Mouse (Mus musculus) Muller cell, postnatal 12 days (primary cell): ENCODE measurements around the gene Pitx1.

Source experiments
- DNase-seq: peaks from one replicate; pipeline ENCODE4 v3.0.0-alpha.2; 2015; ENCODE audit errors: inconsistent ontology term

The Pitx1 gene

DNA sequence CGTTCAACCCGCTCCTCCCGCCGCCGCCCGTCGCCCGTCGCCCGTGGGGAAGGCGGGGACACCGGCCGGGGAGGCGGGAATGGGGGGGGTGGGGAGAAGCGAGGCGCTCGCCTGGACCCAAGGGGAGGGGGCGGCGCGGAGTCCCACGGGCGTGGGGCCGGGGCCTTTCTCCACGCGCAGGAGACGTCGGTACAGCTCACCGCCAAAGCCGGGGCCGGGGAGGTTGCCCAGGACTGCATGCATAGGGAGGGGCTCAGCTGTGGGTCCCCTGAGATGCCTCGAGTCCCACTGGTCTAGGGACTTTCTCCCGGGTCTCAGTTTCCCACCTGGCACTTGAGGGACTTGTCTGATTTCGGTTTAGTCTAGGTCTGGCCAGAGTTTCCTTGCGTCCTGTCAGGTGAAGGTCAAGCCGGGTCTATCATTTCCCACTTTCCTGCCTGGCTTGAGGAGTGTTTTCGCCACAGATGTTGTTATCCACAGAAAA lies at the start of gene Pitx1:
Pitx1 (minus strand) TSS at position 51 of the 484 bp plus-strand sequence.
- DNase-seq: no peak

DNA sequence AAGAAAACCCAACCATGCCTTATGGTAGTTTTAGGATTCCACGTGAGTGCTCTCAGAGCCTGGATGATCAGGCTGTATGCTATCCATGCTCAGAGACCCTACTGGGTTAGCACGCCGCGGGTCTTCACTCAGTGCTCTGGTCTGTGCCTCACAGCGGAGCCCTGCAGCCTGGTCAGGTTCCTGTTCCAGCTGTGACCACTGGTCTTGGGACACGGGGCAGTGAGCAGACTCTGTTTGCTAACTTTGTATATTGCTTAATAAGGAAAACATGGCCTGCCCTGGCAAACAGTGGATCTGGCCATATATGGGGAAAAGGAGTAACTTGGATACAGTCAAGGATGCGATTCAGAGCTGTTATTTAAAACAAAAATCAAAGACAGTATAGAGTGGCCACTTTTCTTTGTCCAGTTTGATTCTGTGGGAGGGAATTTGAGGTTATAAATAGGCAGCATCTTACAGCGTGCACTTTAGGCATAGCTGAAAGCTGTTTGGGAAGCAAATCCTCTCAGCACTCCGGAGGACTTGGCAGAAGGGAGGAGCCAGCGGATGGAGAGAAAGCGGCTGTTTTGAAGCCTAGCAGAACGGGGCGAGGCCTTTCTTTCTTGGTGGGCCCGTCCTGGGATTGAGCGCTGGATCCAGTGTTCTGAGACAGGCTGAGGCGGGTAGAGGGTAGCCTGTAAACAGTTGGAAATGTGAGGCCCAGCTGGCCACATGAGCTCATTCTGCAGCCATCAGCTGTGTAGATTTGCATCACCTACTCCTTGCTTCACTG lies 45.6 kb upstream of the Pitx1 start:
- no peak for DNase-seq

DNA sequence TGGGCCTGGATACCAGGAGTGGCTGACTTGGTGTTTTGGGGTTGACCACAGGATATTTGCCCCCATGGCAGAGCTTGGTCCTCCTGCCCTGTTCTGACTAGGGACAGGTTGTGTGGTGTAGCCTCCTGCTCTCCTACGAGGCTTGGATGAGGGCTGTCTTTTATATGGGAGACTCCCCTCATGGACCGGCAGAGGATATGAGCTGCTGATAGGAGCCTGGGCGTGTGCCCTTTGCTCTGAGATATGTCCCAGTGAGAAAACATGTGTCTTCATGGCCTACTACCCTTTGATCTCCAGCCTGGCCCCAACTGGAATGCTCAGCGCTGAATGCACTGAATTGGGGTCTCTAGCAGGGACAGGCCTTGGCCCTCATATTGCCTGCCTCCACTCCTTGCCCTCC lies 42.4 kb upstream of the Pitx1 start:
- DNase-seq: no peak

DNA sequence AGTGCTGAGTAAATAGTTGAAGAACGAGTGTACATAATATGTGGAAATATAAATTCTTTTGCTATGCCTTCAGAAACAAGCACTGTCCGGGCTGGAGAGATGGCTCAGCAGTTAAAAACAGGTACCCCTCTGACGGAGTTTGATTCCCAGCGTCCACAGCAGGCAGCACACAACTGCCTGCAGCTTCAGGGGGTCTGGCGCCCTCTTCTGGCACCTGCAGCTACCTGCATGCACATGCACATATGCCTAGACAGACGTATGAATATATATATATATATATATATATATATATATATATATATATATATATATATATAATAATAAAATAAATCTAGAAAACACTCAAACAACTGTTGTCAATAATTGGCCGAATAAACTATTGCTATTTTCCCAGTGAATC lies 35.4 kb upstream of the Pitx1 start:
- DNase-seq: no peak

DNA sequence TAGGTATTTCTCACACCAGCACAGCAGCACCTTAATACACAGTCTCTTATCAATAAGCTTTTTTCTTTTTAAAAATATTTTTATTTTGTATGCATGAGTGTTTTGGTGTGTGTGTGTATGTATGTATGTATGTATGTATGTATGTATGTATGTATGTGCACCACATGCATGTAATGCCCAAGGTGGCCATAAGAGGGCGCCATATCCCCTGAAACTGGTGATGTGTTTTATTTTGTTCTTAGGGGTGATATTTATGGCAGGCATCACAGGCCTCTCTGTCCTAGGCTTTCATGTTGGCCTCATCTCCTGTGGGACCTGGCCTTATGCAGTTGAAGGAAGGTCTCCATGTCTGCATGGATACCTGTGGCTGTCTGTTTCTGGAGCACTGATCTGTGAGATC lies 34.0 kb upstream of the Pitx1 start:
- DNase-seq: no peak

DNA sequence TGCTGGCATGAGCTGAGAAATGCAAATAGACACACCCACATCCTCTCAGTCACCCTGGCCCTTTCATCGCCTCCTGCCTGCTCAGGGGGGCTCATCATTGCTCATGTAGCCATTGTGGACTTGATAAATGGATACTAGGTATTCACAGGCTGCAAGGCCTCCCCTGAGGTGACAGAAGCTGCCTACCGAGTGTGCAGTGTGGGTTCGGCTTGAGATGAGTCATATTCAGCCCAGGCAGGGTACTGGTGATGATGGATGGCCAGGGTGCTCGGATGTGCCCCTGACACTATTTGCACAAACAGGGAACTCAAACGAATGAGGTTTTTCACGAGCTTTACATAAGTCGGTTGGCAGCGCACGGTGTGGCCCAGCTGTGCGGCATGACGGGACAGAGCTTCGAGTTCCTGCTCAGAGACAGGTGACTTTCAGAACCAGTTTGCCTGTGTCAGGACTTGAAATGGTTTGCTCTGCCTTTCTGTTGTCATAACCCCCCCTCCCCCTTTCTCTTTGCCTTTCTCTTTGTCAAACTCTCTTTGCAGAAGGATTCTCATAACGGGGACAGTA lies 31.6 kb upstream of the Pitx1 start:
- DNase-seq: no peak

DNA sequence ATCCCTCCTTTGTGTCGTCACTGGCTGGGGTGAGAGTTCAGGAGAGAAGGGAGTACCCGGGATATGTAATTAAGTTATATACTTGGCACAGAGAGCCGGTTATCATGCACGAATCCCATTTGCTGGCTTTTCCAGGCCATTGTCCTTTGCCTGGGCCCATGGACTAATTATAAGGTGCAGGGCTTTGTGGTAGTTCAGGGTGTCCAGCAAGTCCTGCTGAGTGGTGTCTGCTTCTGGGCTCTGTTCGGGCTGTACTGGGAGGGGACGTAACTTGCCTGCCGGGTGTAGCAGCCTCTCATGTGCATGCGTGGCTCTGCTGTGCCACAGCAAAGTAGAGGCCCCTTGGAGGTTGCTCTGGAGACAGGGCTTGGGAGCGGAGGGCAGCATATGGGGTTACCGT lies 24.5 kb upstream of the Pitx1 start:
- no peak for DNase-seq

DNA sequence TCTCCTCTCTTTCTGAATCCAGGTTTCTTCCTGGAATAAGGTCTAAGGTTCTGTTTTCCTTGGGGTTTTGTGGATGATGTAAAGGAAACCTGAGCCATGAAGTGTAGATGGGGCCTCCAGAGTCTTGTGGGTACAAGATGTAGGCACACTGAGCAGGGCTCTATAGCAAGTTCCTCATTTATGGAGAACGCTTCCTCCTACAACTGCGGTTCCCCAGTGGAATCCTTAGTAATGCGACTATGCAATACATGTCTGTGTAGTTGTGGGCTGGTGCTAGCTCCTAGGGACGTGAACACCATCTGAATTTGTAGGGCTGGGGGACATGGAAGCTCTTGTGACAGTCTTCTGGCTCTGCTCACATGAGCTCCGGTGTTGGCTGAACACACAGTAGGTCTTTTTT lies 22.5 kb upstream of the Pitx1 start:
- DNase-seq: no peak

DNA sequence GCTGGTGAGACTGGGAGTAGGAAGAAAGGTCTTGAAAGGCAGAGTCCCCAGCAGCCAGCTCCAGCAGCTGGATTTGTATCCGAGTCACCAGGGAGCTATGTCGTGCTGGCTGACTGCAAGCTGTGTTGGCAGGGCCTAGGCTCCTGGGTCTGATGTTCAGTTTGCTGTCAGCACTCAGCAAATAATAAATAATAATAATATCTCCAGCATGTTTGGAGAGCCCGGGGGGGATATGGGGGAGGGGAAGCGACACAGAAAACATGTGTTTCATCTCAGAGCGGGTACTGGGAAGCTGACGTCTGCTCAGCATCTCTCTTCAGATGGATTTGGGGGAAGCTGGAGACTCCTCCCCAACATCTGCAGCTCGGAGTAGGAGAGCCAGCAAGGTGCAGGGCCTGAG lies 19.8 kb upstream of the Pitx1 start:
- DNase-seq: no peak

DNA sequence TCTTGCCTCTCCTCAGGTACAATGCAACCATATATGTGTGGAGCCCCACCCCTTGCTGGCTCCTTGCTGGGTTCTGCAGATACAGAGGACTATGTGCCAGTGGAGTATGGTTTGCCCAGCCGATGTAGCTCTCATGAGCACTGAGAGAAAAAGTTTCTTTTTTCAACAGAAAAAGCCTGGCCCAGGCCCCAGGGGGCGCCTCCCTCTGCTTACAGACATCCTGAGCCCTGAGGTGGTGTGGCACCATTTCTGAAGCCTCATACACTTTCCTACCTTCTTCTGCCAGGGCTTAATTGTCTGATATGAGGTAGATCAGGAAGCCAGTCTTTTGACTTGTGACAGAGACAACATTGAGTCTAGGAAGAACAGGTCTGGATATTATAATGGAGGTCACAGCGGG lies 16.2 kb upstream of the Pitx1 start:
- no peak for DNase-seq

DNA sequence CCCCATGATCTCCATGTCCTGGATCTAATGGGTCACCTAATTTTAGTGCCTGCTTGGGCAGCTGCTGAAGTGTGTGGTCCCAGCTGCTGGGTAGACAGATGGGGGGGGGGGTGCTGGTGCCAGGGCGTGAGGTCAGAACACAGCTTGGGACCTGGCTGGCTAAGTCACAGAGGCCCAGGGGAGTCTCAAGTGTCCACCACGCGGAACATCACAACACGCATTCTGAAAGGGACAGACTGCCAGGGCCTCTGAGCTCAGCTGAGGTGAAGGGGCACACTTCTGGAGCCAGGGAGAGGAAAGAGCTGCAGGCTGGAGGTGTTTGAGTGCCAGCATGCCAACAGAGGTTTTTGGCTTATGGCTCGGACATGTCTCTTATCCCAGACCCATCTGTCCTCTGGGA lies 14.7 kb upstream of the Pitx1 start:
- DNase-seq: no peak

DNA sequence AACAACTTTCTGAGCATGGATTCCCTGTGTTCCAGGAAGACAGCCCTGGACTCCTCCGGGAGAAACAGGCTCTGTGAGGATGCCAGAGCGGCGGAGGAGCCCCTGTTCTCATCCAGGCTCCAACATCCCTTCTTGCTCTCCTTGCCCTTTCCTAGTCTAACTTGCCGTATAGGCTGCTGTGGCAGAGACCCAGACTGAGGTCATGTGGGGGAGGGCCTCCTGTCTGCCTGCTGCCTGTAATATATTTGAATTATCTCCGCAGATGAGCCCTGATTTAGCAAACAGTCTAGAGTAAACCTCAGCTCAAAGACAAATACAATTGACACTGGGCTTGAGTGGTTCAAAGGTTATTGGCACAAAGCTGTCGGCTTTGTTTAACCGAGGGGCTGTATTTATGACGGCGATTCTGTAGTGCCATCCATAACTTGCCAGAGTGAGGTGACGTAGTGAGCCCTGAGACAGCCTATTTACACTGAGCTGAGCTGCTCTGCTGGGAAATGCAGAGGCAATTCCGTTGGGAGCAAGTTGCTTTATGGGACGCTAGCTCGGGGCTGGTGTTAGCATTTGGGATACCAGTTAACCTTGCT lies 12.7 kb upstream of the Pitx1 start:
- DNase-seq: no peak

DNA sequence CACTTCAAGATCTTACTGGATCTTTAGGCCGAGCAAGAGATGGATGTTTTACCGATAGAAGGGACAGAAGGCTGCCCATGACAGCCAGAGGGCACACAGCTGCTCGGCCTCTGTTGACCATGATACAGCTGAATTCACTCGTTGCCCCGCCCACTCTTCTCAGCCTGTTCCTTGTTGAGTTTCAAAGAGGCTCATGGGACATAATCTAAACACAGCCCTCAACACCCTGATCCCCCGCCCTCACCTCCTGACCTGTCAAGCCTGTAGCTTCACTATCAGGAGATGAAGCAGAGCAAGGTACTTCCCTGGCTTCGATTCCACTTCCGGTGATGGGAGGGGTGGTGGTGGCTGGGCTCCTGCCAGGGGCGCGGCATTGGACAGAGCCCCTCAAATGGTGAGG lies 11.8 kb upstream of the Pitx1 start:
- no peak for DNase-seq

DNA sequence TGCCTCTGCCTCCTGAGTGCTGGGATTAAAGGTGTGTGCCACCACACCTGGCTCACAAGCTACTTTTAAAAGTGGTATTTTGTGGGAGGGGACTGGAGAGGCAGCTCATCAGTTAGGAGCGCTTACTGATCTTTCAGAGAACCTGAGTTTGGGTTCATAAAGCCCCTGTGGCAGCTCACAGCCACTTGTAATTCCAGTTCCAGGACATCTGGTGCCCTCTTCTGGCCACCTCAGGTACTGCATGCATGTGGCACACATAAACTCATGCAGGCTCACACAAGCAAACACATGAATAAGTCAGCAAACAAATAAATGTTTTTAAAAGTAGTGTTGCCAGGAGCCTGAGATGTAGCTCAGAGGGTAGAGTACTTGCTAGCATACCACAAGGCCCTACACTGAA lies 7.7 kb upstream of the Pitx1 start:
- DNase-seq: no peak

DNA sequence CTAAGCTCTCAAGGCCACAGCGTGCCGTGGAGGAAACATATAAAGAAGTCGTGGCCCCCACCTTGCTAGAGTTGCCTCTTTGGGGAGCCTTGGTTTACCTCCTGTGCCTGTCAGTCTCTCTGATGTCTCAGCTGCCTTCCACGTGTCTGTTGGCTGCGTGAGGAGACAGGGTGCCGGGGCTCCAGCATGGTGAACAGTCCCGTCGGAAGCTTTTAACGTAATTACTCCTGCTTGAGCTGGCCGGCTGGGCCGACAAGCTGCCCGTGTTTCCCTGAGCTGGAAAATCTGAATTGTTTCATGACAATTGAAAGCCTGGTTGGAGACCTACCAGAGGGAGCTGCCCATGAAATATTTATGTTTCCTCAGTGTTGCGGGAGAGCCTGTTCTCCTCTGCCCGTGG lies 4.2 kb upstream of the Pitx1 start:
- peak; percentile 34 for DNase-seq

DNA sequence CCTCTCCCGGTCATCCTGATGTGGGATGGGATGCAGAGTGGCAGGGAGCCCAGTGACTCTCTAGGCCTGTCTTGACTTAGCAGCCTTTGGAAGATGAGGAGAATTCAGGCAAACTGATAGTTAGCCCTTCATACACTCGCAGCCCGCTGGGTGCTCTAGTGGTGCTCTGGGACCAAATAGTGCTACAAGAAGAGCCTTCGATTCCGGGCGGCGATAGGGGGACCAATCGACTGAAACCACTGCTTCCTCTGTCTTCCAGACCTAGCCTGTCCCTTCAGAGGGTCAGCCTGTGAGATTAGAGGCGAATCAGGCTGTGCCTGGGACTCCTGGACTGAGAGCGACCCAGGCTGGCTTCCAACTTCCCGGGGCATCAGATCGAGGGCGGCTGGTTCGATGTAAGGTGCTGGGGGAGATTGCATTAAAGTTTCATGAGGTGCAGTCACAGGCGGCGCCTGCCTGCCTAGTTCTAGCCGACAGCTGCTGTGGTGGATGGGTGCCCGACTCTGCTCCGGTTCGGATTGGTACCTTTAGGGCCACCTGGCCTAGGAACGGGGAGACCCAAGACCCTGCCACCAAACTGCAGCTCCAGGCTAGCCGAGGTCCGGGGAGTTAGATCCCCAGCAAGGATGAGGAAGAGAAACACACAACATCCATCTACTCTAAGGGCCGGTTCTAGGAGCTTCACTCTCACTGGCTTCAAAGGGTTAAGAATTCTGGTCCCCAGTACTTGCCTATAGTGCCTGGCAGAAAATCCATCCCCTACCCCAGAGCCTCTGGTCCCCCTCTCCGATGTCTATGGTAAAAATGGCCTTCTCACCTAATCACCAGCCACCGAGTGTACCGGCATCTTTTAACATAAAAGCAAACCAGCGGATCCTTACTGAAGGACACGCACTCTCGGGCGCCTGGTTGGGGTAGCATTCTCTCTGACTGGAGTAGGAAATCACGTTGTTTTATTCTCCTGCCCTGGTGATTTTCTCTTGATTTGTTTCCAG lies 1.1 kb upstream of the Pitx1 start:
- DNase-seq: no peak

DNA sequence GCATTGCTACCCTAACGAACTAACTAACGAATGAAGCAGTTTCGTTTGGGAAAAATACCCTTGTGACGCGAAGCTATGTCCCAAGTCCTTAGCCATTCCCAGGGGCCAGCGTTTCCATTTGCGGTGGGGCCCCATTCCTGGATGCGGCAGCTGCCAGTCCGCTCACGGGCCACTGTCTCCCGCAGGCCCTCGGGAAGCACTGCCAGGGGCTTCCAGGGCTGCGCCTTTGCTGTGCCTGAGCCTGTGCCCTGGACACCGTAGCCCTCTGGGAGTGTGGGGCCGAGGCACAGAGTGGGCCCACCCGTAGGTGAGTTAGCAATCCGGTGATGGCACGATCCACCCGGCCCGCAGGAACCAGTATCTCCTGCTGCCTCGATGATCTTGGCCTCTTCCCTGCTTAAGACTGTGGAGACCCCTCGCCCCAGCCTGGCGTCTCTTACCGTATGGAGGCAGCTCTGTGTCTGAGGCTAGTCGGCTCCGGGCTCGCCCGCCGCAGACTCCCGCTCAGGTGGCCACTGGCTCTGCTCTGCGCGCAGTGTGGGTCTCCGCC lies 369 bp downstream of the Pitx1 start:
- no peak for DNase-seq

DNA sequence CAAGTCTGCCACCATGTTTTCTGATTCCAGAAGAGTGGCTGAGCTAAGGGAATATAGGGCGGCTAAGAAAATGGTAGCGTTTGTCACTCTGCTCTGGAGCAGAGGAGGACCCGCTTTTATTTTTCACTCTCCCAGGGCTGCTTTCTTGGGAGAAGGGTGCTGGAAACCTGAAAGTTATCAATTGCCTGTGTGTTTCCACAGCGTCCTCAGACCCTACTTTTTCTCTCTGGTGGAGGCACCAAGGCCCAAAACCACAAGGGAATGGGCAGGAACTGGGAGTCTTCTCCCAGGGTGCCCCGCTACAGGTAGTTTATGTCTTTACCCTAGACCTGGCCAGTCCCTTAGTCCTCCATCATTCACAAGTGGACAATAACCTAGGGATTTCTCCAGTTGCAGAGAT lies 1.3 kb downstream of the Pitx1 start:
- no peak for DNase-seq

DNA sequence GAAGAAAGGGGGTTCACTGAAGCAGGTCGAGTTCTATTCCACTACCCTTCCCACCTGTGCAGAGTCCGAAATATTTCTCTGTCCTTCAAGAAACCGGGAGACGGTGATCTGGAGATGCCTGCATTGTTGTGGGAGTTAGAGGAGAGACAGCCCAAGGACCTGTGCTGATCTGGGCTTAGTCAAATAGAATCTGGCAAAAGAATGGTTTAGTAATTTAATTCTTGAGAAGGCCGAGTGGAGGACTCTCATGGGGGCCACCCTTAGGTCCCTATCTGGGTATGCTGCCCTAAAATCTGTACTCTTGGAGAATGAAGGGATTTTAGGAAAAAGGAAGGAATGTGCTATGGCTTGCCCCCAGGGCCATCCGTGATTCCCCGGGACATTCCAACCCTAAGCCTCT lies 2.1 kb downstream of the Pitx1 start:
- no peak for DNase-seq

DNA sequence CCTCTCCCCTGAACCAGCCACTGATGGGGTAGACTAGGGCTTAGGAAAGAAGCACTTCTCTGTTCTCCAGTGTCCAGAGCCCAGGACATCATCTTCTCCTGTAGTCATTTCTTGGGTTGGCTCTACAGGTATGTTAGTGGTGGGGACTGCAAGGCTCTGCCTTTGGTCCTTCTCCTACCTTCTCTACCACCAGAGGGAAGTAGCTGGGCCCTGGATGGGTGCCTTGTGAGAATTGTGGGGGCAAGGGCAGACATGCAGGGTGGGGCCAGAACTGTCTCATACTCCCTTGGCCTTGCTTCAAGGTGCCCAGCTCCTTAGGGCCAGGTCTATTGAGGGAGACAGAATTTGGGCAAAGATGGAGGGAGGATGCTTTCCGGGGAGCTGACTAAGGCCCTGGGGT lies 3.4 kb downstream of the Pitx1 start:
- DNase-seq: no peak

DNA sequence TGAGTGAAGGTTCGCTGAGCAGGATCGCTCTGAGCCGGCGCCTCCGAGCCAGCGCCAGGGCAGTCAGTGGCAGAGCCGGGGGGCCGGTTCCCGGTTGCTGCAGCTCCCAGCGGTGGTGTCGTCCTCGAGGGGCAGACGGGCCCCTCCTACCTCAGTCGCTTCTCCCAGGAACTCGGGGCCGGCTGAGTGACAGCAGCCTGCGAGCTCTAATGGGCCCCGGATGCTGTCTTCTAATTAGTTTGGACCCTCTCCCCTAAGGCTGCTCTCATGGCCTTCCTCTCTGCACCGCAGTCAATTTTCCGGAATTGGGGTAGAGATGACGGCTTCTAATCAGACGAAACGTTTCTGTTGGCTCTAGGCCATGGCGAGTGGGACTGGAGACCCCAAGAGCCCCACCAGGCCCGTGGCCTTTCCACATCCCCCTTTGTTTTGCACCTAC lies 4.3 kb downstream of the Pitx1 start:
- no peak for DNase-seq
